Mouse (Mus musculus): ENCODE results near the gene Jmjd1c.

GRCm38 (mm10) chr10:67057208-67057607 is 38.7 kb upstream of the Jmjd1c start:
- TF ChIP-seq POLR2A (IDR thresholded peaks at IDR 0.05; ENCODE audit: extremely low read depth, insufficient read depth, low read length) (no peak), CTCF (IDR thresholded peaks at IDR 0.05; ENCODE audit: extremely low read depth, insufficient read depth, low read length) (no peak)
